In genomic region chr16:6095604-6096372, GRCm38 (mm10) we compare ENCODE assay signal across 8 mouse cellular contexts.
DNase-seq lines count a peak whose midpoint lies in the region; ATAC-seq lines count a peak whose summit lies in the region.
"Had no signal": no experiment of that assay in that cellular context is flagged by ENCODE, and none has a peak within 500 bp of the region (broad histone marks: within the 10 kb centered on the region; RNA-seq: fewer than 3 reads in every experiment).

No protein-coding gene starts in this region.

- ATAC-seq in heart, embryonic 15.5 days (replicated peaks; ENCODE audit: insufficient number of reproducible peaks, insufficient read depth, low FRiP score, low read depth) = 0 out of 2 replicates have a peak, but pooled peaks have one; percentile 35
- peak; percentile 48; the same call in 1 of the 2 replicates for ATAC-seq in limb, embryonic 13.5 days (ENCODE audit: low FRiP score, low read depth)

- no peak overlapping the region for H3K4me2 ChIP-seq in heart, embryonic 15.5 days
- H3K4me2 ChIP-seq in limb, embryonic 13.5 days (replicated peaks) = no peak overlapping the region

- no peaks in the 10 kb centered on the region for H3K4me1 ChIP-seq in heart, embryonic 15.5 days (replicated peaks)
- no peaks in the 10 kb centered on the region for H3K4me1 ChIP-seq in limb, embryonic 13.5 days

- no peak overlapping the region for H3K27ac ChIP-seq in heart, embryonic 15.5 days
- H3K27ac ChIP-seq in limb, embryonic 13.5 days = no peak overlapping the region
- H3K27ac ChIP-seq: kidney, postnatal 0 days had no signal

- H3K36me3 ChIP-seq in heart, embryonic 15.5 days = no peaks in the 10 kb centered on the region
- no peaks in the 10 kb centered on the region for H3K36me3 ChIP-seq in limb, embryonic 13.5 days

- WGBS in heart, embryonic 15.5 days = 51% methylated on average over 2 of the region's 2 CpGs
- WGBS in limb, embryonic 13.5 days = 74% methylated on average over 2 of the region's 2 CpGs

- H3K9ac ChIP-seq in heart, embryonic 15.5 days = no peak overlapping the region
- no peak overlapping the region for H3K9ac ChIP-seq in limb, embryonic 13.5 days

- DNase-seq in heart, adult 9 months (ENCODE audit: low spot score in 2 of 2) = no peak
- DNase-seq in spleen, adult 12 weeks (ENCODE audit: low spot score) = peak; percentile 56
- DNase-seq in spleen, postnatal 36 days (ENCODE audit: low spot score in 2 of 2) = no peak
- no peak for DNase-seq in gastrocnemius, adult 8-10 months (ENCODE audit: low spot score in 2 of 2)
- no peak for DNase-seq in frontal cortex, adult 2 months (ENCODE audit: extremely low spot score in 1 of 2, low spot score in 1 of 2)

- H3K27me3 ChIP-seq in heart, embryonic 15.5 days = no peaks in the 10 kb centered on the region
- H3K27me3 ChIP-seq in limb, embryonic 13.5 days = no peaks in the 10 kb centered on the region

- H3K9me3 ChIP-seq in heart, embryonic 15.5 days (replicated peaks) = no peaks in the 10 kb centered on the region
- H3K9me3 ChIP-seq in limb, embryonic 13.5 days = no peaks in the 10 kb centered on the region

- no peak overlapping the region for H3K4me3 ChIP-seq in heart, embryonic 15.5 days
- H3K4me3 ChIP-seq in limb, embryonic 13.5 days = no peak overlapping the region
